Mouse (Mus musculus) heart, adult 2 months (tissue): ENCODE data around the gene Gramd1b.

ENCODE experiments used
- CTCF ChIP-seq: fragments of 200-600 bp; IDR thresholded peaks from 2 replicates; pipeline ENCODE4 v1.8.1; 2022; ENCODE audit warnings: antibody characterized with exemption, mild to moderate bottlenecking, moderate library complexity
- POLR2A ChIP-seq: fragments of 200-500 bp; IDR thresholded peaks from 2 replicates; pipeline ENCODE4 v1.6.1; 2011; ENCODE audit warnings: mild to moderate bottlenecking, low read depth, low read length, control low read depth; ENCODE audit not compliant: insufficient read depth

DNA sequence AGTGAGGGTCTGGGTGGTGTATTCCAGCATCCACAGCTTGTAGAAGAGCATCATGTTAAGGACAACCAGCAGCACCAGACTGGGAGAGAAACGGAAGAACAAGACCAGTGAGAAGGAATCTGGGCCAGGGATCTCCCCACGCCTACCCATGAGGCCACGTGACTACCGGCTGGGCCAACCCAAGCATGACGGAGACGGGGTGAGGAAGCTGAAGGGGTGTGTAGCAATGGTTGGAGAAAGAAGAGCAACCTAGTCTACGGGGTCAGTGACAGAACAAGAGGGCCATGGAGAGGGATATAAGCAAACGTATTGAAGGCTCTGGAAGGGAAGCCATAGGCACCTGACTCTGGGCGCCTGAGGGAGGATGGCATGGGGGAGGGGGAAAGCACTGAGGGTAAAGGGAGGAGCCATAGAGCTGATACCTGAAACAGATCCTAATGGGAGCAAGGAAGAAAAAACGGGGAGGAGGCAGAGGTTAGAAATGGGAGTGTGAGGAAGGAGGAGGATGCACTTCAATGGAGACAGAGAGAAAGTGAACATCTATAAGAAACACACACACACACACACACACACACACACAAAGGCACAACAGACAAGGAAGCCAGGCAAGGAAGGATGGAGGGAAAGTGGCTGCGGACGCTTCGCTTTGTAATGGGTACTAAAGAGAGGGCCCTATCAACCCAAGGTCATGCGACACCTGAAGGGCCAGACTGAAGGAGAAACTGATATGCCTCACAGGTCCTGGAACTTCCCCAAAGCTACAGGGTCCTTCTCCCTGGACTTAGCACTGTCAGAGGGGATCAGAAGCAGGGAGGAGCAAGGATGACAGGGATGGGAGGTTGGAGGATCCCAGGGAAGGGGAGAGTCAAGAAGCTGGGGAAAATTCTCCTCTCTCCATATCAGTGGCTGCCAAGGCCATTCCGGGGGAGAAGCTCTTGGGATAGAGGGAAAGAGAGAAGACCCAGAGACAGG, 230.9 kb downstream of the Gramd1b start:
- TF ChIP-seq POLR2A (no peak), CTCF (no peak)
